Mouse (Mus musculus) lung, postnatal 36 days (tissue): Measurements from ENCODE around the gene Gm11114.
A peak's percentile ranks its signal among the peaks of the same experiment; 100 is the strongest.

Experiments
- DNase-seq: peaks from one replicate; pipeline ENCODE4 v3.0.0; 2022; ENCODE audit warnings: mixed read lengths

The Gm11114 gene

DNA sequence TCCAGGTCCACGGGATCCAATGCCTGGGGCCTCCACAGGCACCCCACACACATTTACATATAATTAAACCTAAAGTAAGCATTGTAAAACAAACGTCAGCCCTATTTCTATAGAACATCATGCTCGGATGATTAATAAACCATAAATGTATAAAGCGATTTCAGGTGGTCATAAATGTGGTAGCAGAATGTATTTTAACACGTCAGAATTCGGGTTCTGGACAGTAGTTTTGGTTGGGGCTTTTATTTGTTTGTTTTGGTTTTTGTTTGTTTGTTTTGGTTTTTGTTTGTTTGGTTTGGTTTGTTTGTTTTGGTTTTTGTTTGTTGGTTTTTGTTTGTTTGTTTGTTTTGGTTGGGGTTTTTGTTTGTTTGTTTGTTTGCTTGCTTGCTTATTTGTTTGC is at the start of gene Gm11114:
Gene Gm11114 (plus strand): TSS at position 301 of the 400 bp plus-strand sequence.
- no peak for DNase-seq

DNA sequence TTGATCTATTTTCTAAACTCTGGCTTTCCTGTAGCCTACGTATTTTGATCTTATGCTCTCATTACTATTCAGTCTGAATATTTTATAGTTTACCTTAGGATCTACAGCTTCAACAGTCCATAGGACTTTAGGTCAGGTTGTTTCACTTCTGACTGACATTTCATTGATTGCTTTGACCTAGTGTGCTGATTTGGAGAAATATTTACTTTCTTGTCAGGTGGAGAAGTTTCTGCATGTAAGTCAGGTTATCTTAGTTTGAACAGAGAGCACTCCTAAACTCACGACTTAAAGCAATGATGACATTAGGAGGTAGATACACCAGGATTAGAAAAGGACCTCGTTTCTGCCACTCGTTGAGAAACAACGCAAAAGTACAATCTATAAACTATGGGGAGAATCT is 45.7 kb upstream of the Gm11114 start:
- no peak for DNase-seq

GRCm38 (mm10) chr9:85274114-85274513 is 38.5 kb upstream of the Gm11114 start:
- DNase-seq: no peak

- DNase-seq: no peak
Observed at GRCm38 (mm10) chr9:85302849-85303248, 9.7 kb upstream of the Gm11114 start.

- DNase-seq: no peak
Observed at GRCm38 (mm10) chr9:85303378-85303777, 9.2 kb upstream of the Gm11114 start.

- DNase-seq: no peak
Observed at GRCm38 (mm10) chr9:85316122-85316521, 3.5 kb downstream of the Gm11114 start.

DNA sequence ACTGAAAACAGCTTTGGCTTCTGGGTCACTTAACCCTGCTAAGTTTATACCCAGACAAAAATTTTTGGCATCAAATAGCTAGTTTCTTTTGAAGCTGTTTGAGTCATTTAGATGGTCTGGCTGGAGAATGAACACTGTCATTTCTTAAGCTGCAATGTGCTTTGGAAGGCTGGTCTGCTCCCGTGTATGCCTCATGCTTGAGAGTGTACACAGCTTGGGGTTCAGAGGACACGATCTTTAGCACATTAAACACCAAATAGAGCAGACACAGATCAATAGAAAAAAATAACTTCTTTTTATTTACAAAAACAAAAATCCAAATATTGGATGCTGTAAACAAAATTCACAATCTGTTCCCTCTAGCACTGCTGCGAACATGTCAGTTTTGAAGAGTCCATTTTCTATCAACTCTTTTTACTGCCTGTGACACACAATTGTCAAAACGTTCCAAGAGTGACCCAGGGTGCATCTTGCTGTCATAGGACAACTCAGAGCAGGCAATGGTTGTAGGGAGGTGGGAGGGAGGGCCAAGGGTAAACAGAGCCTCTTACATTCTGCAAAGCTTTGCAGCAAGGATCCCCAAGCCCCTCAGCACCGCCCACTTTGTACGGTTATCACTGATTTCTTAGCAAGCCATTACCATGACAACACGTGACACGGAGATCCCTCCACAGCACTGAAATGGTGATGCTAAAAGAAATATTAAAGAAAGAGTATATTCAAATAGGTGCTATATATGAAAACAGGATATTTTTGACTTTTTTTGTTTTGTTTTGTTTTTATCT is 7.8 kb downstream of the Gm11114 start:
- no peak for DNase-seq

GRCm38 (mm10) chr9:85324158-85324875 is 11.7 kb downstream of the Gm11114 start:
- DNase-seq: no peak

DNA sequence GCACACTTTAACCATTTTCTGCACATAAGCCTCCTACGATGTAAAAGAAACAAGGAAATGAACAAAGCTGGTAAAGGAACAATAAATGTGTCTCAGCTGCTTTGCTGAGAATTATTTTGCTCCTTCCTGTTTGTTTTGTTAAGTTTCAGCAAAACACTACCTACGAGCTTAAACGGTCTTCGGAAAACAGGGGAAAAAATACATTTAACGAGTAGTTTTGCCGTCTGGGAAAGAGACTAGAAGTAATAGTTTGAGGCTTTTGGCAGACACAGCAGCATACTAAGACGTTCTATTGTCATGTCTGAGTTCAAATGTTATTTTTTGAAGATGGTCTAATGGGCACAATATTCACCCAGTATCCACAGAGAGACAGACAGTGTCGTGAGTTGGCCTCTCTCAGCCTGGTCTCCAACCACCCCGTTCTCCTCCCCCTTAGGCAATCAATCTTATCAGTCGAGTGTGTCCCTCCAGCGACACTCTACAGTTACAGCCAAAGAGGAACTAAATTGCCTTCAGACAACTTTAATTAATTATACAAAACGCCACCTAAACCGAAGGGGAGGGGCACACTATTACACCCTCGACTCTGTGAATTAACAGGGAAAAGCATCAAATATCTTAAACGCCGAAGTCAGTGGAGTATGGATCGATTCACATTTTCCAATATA is 12.8 kb downstream of the Gm11114 start:
- DNase-seq: peak; percentile 25

GRCm38 (mm10) chr9:85326292-85327241 is 14.0 kb downstream of the Gm11114 start:
- peak; percentile 61 for DNase-seq

GRCm38 (mm10) chr9:85327242-85328211 is 15.0 kb downstream of the Gm11114 start, which contains the start of gene Tent5a:
Gene Tent5a (minus strand): TSS chr9:85327348.
- peak; percentile 84 for DNase-seq

- DNase-seq: peak; percentile 92
Observed at GRCm38 (mm10) chr9:85328259-85328658, 15.7 kb downstream of the Gm11114 start.

DNA sequence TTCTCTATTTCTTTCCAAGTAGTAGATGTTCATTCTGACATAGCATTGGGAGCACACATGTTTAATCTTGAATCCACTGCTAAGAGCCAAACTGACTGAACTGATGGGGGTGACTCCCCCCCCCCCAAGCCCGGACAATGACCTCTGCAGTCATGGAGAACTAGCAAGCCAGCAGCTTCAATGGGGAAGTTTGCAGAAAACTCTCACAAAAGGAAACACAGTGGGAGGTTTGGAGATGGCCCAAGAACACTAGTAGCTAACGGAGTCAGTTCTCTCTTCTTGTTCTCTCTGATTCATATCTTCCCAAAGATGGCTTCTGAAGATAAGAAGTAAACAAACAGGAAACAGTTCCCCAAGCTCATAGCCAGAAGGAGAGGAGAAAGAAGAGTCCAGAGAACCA is 18.9 kb downstream of the Gm11114 start:
- peak; percentile 15 for DNase-seq

- peak; percentile 59 for DNase-seq
Observed at GRCm38 (mm10) chr9:85336046-85336445, 23.5 kb downstream of the Gm11114 start.

- DNase-seq: peak; percentile 43
Observed at GRCm38 (mm10) chr9:85340303-85340702, 27.7 kb downstream of the Gm11114 start.

DNA sequence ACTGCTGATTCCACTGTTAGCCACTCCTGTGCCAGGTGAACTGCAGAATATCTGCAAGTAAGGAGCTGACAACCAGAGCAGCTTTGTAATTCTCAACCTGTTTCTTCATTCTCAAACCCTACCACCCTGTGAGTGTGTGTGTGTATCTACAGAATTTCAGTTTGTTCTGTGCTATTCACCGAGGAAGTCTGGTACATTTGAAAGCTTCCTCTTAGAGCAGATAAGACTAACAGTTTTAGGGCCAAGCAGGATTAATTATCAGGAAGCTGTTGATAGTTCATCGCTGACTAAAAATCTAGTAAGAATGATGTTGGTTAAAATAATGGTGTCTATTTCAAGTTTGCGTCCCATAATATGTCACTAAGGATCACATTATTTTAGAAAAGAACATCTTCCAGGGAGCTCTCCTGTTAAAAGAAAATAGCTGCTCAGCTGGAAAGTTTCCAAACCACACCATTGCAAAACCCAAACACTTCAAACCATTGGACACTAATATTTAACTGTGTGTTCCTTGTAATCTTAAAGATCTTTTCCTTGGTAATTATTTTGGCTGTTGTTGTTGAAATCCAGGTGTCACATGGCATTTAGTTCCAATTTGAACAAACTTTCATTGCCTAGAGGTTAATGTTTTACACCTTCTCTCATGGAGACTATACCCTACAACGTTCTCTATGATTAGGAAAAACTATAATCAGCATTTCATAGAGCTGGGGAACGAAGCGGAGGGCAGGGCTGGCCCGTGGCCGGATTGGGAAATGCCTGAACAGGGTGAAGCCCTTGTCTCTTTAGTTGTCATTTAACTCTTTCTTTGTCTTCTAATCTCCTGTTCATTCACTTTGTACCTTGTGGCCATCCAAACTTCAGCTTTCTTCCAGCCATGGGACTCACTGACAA is 30.6 kb downstream of the Gm11114 start:
- DNase-seq: peak; percentile 73

GRCm38 (mm10) chr9:85347823-85348523 is 35.4 kb downstream of the Gm11114 start:
- DNase-seq: no peak

GRCm38 (mm10) chr9:85355559-85355958 is 43.0 kb downstream of the Gm11114 start:
- DNase-seq: no peak

- DNase-seq: peak; percentile 11
Observed at GRCm38 (mm10) chr9:85357154-85357860, 44.7 kb downstream of the Gm11114 start.
